Mouse (Mus musculus): Measurements from ENCODE around the gene Gja5.

Gja5 gene

DNA sequence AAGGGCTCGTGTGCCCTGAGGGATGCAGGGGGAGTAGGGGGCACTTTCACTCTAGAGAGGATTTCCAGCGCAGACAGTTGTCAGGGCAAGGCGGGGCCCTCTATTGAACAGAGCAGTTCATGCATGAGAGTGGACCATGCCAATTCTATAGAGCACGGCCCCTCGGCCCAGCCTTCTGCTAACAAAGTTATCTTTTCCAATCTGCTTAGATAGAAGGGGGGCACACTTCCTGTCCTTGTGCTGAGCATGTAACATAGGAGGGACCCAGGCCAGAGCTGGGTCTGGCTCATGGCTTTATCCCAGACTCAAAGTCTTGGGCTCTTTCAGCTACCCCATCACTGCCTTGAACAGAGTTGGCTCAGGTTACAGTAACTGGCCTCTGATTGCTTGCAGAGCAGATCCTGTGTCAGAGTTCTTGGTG lies 26.8 kb downstream of the Gja5 start:
- DNase-seq (ENCODE audit: extremely low read depth, low read depth), result no peak

DNA sequence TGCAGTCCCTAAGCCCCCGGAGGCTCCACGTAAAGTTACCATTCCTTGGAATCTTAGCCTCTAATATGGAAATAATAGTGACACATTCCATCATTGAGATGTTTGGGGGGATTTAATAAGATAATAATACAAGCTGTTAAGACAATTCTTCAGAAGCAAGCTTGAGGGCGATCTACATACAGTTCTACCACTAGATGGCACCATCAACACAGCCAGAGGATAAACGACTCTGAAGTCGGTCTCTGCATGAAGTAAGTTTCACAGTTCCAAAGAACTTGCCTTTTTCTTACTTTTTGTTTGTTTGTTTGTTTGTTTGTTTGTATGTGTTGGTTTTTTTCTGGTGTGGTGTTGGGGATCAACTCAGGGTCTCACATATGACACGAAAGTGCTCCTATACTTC lies 31.7 kb downstream of the Gja5 start:
- DNase-seq (ENCODE audit: extremely low read depth, low read depth), result peak; percentile 81

GRCm38 (mm10) chr3:96937606-96938005 lies 33.1 kb downstream of the Gja5 start:
- DNase-seq (ENCODE audit: extremely low read depth, low read depth), result no peak

- DNase-seq (ENCODE audit: extremely low read depth, low read depth), result peak; percentile 84
Observed at GRCm38 (mm10) chr3:96938738-96939137, 34.2 kb downstream of the Gja5 start.

GRCm38 (mm10) chr3:96942706-96943105 lies 38.2 kb downstream of the Gja5 start:
- peak; percentile 65 for DNase-seq (ENCODE audit: extremely low read depth, low read depth)

DNA sequence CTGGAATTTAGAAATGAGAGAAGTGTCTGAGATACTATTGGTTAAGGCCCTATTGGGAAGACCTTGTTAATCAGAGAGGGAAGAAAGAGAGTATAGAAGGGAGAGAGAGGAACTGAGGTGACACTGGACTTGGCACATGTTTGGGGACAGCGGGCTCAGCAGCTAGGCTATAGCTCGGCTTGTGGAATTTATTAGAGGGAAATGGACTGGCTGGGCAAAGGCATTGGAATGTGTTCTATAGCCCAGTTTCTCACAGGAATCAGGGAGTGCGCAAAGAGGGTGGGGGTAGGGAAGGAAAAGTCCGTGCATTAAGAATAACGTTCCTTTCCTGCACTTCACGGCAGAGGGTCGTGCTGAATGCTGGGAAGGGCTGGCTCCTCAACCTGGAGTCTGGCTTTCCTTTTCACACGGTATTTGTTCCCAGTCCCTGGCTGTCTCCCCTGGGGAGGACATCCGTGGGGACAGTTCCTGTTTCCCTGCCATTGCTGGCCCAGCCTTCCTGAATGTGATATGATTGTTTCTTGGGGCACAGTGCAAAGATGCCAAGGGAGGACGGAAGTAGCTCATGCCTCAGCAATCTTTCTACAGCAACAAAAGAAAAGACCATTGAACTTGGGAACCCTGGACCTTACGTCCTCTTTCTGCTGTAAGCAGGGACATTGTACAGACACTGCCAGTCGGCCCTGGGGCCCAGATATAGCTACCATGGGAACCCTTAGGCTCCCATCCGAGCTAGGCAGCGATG lies 49.2 kb downstream of the Gja5 start:
- DNase-seq (ENCODE audit: extremely low read depth, low read depth), result no peak

DNA sequence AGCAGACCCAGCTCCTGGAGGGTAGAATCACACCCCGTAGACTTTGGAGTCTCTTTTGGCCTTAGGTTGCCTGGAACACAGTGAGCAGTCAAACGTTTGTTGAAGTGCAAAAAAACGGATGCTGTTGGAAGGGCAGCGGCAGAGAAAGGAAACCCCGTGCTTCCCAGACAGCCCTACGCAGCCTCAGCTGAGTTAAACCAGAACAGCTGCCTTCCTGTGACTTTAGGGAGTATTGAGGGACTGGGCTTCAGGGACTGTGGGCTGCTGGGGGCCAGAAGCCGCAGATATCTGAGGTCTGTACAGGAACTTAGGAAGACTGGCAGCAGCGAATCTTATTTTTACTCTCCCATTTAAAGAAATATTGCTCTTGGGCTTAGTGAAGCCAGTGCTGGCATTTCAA lies 56.1 kb downstream of the Gja5 start:
- DNase-seq (ENCODE audit: extremely low read depth, low read depth), result no peak

DNA sequence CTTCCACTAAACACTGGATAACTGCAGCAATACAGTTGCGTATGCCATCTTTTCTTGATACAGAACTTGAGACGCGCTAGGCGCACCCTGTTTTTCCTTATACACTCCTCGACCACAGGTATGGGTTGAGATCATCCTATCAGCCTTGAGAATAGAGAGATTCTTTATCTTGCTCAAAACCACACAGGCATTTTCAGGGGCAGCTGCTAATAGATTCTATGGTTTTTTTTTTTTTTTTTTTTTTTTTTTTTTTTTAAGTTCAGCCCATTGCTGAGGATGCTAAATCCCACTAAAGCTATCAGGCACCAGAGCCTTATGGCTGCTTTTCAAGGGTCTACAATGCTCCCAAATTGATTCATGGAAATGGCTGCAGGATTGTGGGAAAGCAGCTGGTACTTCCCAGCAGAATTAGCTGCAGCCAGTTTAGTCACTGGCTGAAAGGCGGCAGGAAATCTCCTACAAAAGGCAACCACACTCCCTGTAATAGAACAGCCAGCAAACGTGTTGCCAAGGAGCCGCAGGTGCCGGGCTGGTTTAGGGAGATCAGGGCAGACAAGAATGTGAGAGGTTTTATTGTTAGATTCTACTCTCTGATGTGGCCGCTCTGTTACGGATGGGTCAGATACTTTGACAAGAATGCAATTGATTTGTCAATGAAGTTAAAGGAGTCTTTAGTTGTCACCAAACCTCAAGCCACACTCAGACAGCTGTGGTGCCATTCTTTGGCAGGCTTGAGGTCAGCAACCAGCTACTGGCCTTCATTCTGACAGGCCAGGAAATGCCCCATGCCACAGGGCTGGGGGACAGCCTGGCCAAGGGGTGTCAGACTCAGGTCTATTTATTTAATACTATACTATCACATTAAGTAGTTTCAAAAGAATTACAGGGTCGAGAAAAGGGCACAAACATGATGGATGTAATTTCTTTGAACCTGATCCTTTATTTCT lies 58.9 kb downstream of the Gja5 start:
- no peak for DNase-seq (ENCODE audit: extremely low read depth, low read depth)

DNA sequence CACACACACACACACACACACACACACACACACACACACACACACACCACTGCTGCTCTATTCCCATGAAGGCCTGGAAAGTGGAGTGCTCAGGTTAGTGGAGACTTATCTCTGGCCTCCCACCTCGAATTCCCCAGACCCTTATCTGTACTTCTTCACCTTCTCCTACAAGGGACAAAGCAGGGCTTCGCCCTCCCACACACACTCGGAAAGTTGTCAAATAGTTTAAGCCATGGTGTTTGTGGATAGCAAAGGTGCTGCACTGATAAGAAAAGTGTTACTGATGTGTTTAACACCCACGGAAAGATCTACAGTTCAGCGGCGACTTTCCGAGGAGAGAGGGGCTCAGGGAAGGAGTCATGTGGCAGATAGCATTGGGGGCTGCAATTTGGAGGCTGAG lies 66.5 kb downstream of the Gja5 start:
- DNase-seq (ENCODE audit: extremely low read depth, low read depth), result no peak

DNA sequence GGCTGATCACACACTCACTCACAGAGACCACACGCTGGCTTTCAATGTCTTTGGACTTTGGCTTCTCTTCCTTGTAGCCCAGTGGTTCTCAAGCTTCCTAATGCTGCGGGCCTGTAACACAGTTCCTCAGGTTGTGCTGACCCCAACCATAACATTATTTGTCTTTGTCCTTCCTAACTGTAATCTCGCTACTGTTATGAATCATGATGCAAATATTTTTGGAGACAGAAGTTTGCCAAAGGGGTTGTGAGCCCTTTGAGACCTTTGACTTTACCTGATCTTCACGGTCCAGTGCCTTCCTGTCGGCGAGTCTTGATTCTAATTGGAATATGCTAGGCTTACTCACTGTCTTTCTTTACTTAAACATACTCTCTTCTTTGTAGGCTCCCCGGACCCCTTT lies 70.0 kb downstream of the Gja5 start:
- DNase-seq (ENCODE audit: extremely low read depth, low read depth), result no peak

GRCm38 (mm10) chr3:96975628-96976027 lies 71.1 kb downstream of the Gja5 start:
- no peak for DNase-seq (ENCODE audit: extremely low read depth, low read depth)

DNA sequence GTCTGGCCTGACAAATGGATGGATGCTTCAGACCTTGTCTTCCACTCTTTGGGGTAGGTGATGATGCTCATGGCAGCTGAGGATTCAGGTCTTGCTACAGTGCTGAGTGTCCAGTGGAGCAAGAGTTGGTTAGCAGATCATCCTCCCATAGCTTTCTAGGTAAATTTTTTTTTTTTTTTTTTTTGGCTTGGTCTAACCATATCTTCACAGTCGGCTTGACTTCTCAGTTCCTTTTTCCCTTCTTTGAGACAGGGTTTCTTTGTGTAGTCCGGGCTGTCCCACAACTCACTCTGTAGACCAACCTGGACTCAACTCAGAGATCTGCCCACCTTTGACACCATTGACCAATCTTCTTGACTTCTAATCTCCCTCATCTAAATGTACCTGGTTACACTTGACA lies 73.0 kb downstream of the Gja5 start:
- DNase-seq (ENCODE audit: extremely low read depth, low read depth), result no peak

DNA sequence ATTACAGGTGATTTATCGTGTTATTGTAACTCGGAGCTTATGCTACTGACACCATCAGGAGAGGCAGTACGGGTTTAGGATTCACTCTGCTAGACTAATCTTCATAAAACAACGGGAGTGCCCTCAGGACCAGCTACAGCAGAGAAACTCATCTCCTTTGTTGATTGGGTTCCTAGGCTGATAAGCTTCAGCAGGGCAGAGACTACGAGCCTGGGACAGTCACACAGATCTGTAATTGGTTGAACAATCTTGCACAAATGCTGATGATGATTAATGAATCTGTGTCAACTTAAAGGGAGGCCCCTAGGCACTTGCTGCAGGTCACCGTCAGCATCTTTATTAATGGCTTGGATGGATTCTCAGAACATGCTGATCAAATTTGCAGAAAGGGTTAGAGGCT lies 74.0 kb downstream of the Gja5 start:
- no peak for DNase-seq (ENCODE audit: extremely low read depth, low read depth)

DNA sequence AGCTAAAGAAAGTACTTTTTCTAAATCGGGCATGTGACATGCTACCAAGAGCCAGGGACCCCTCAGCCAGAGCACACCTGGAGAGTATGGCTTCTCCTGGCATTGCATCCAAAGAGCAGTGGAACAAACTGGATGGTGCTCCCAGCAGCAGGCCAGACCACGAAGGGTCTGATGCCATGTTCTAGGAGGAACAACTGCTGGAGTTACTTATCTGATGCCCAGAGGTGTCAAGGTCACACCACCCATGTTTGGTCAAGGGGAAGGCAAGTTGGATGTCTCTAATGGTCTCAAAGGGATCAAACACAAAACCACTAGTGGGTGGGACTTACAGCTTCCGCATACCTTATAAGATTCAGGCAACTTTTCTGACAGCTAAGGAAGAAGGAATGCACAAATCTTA lies 74.5 kb downstream of the Gja5 start:
- DNase-seq (ENCODE audit: extremely low read depth, low read depth), result no peak

GRCm38 (mm10) chr3:96981833-96982232 lies 77.3 kb downstream of the Gja5 start:
- DNase-seq (ENCODE audit: extremely low read depth, low read depth), result no peak

DNA sequence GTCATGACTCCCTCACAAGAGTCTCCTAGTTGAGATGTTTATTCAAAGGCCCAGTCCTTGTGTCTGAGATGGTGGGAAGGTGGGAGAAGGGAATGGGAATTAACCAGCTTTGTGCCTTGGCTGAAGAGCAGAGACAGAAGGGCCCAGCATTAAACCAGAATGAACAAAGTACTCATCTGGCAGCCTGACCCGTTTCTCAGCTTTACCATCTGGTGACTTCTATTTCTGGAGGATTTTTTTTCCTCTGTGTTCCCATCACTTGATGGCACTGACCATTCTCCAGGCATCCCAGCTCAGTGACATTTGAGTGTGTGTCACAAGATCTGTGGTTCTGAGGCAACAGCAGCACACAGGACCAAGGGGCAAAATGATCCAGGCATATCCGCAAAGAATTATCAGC lies 78.2 kb downstream of the Gja5 start:
- no peak for DNase-seq (ENCODE audit: extremely low read depth, low read depth)

- DNase-seq (ENCODE audit: extremely low read depth, low read depth), result no peak
Observed at GRCm38 (mm10) chr3:96992526-96992925, 88.0 kb downstream of the Gja5 start.

DNA sequence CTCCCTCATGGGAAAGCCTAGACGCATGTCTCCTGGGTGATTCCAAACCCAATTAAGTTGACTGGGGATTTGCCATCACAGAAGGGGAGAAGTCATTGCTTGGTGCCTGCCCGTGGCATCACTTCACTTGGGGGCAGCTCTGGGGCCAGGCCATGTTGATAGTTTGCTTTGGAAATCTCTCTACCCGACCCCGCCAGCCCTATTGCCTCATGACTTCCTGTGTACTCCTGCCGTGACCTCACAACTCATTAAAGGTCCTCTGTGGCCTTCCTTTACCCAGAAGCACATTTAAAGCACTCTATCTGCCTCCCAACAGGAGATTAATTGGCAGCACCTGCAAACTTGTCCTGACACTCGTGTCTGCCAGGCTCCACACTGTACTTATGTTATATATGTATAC lies 93.3 kb downstream of the Gja5 start:
- no peak for DNase-seq (ENCODE audit: extremely low read depth, low read depth)

DNA sequence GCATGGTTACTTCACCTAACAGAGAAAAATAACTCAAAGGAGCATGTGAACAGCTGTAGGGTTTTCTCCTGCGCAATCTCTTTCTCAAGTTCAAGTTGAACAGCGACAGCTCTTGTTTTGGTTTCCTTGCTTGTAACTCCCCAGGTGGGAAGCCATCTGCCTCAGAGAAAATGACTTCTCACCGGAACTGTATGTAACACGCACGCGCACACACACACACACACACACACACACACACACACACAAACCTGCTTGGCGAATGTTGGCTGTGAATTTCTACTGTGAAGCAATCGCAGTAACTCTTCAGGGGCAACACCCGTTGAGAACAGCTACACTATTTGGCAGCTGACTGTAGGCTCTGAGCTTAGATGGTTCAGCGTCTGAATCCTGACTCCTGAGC lies 98.6 kb downstream of the Gja5 start:
- no peak for DNase-seq (ENCODE audit: extremely low read depth, low read depth)

- DNase-seq (ENCODE audit: extremely low read depth, low read depth), result no peak
Observed at GRCm38 (mm10) chr3:97004509-97004908, 100.0 kb downstream of the Gja5 start.

DNA sequence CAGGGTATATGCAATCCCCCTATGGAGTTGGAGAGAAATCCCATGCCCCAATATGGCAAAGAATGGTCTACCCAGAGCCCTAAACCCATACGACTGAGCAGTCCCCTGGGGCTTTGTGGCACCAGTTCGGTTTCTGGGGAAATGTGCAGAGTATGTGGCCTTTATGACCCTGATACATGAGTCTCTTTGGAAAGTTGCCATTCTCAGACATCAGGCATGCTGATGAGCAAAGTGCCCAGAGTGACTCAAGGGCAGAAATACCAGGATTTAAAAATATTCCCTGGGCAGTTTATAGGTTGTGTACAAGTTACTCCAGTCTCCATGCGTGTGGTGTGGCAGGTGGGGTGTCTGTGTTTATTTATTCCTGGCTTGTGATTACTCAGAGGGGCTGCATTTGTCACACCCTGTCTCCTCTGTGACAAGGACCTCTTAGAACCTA lies 102.5 kb downstream of the Gja5 start:
- DNase-seq (ENCODE audit: extremely low read depth, low read depth), result no peak

DNA sequence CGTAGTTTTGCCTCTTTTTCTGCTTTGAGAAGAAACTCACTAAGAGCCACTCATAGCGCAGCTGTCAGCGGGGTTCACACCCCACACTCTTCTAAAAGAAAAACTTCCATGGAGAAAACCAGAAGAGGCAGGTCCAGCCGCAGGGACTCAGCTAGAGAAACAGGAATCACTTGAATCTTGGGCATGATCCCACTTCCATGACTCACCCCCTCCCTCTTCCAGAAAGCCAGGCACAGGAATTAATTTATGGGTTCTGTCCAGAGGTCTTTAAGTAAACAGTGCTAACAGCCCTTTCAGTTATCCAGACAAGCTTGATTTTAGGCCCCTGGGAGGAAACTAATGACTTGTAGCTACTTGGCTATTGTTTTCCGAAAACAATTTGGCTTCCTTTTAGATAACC lies 120.7 kb downstream of the Gja5 start:
- DNase-seq (ENCODE audit: extremely low read depth, low read depth), result no peak

Data from MEL-GATA-1-ER (cell line).